Mouse (Mus musculus) urinary bladder, postnatal 14 days (tissue): ENCODE data around the gene Dab2ip.

Experiments used
- DNase-seq: peaks from one replicate; pipeline ENCODE4 v3.0.0; 2021; ENCODE audit warnings: low spot score

The Dab2ip gene

DNA sequence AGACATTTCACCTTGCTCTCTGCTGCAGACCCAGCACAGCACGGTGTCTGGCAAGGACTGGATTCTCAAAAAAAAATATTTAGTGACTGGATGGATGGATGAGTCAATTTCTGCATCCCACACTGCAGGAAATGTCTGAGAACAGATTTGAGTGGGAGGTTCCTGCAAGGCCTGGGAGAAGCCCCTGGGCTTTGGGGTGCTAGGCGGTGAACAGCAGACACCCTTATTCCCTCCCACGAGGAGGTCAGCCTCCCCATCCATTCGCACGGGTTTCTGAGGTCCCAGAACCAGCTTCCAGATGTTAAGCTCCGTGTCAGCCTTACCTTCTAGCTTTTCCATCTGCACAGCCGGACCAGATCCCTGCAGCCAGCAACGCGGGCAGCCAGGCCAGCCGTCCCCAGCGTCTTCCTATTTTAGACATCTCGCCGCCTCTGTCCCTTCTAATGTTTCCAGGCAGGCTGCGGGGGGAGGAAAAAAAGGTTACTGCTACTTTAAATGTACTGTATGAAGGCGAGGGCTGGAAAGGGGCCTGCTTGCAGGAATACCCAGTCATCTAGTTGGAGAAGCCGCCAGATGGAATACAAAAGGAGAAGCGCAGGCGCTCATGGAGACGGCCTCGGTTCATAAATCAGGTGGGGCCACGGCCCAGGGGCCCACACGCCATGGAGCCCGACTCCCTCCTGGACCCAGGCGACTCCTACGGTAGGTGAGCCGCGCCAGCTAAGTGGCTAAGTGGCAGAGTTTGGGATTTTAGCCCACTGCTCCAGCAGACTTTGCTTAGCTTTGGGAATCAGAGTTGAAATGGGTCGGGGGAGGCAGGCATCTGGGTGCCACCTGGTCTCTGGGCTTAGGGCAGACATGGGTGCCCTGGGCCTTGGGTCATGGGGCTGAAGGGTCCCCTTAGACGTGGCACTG, at the start of gene Dab2ip:
Gene Dab2ip (plus strand): TSS at position 356 of the 915 bp plus-strand sequence.
- DNase-seq = peak; percentile 14

DNA sequence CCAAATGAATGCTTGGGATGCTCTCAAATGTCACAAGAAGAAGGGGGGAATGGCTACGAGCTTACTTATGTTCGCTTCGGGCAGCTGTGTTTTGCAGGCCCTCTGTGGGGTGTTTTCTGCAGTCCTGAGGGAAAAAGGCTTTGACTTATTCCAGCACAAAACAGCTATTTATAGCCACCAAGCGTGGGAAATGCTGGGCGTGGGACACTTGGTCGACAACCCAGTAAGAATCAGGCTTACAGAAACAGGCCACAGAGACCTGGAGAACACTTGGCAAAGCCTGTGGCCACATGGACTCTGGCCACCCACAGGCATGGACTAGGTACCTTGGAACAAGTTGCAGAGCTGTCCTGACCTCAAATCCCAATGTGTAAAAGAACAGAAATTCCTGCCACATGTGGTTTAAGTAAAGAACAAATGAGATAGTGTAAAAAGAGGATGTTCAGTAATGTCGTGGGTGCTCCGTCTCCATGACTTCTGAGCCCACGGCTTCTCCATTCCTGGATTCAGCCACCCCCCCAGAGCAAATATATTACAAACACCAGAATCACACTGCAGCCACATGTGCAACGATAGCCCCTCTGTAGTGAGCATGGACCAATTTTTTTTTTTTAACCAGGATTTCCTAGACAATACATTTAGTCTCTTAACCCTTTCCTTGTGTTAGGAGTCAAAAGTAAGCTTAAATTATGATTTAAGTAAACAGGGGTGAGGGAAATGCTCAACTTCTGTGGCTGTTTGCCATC, 49.3 kb upstream of the Dab2ip start:
- DNase-seq = no peak

DNA sequence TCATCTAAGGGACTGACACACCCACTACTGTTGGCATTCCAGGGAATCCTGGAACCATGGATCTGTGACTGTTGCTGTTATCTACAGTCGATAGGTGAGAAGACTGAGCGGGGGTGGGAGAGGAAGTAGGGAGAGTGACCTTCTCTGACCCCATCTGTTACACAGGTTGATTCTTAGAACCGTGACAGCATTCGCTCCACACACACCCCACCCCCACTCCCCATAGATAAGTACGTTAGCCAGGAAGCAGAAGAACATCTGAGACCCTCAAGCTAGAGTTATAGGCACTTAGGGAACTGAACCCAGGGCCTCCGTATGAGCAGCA, 48.8 kb upstream of the Dab2ip start:
- no peak for DNase-seq

DNA sequence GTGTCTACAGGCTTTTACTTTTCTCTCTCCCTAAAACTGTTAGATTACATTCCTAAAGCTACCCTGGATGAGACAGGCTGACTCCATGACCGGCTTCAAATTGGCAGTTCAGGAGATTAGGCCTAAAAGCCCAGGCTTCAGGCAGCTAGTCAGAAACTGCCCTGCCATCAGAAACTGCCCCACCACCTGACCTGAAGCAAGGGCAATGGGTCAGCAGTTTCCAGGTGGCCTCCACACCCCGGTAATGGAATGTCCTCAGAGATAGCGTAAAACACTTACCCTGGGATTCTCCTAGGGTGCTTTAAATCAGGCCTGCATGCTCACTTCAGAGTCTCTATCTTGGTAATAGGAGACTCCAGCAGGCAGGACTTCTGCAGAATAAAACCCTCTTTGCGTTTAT, 48.2 kb upstream of the Dab2ip start:
- DNase-seq = no peak

DNA sequence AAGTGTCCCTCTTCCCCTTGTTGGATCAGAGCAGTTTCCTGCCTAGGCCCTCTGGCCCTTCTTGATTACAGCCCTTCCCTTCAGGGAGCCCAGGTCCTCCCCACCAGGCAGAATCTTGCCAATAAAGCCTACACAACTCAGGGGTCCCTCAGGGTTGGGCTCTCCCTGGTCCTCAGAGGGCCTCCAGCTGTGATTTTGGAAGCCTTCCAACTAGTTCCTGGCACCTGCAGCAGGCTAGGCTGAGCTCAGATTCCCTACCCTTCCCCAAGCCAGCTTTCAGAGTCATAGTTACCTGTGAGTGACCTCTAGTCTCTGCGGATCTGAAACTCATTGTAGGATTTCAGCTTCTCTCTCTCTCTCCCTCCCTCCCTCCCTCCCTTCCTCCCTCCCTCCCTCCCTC, 47.1 kb upstream of the Dab2ip start:
- no peak for DNase-seq

DNA sequence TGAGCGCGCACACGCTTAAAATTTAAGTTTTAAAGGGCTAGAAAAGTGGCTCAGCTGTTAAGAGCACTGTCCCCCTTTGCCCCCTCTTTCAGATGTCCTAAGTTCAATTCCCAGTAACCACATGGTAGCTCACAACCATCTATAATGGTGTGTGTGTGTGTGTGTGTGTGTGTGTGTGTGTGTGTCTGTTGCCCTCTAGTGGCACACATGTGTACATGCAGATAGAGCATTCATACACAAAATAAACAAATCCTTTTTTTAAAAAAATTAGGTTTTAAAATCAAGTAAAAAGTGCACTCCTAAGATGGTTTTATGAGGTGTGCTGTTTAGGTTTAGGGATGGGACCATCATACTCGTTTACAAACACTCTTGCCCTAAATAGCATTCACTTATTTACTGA, 45.8 kb upstream of the Dab2ip start:
- no peak for DNase-seq

DNA sequence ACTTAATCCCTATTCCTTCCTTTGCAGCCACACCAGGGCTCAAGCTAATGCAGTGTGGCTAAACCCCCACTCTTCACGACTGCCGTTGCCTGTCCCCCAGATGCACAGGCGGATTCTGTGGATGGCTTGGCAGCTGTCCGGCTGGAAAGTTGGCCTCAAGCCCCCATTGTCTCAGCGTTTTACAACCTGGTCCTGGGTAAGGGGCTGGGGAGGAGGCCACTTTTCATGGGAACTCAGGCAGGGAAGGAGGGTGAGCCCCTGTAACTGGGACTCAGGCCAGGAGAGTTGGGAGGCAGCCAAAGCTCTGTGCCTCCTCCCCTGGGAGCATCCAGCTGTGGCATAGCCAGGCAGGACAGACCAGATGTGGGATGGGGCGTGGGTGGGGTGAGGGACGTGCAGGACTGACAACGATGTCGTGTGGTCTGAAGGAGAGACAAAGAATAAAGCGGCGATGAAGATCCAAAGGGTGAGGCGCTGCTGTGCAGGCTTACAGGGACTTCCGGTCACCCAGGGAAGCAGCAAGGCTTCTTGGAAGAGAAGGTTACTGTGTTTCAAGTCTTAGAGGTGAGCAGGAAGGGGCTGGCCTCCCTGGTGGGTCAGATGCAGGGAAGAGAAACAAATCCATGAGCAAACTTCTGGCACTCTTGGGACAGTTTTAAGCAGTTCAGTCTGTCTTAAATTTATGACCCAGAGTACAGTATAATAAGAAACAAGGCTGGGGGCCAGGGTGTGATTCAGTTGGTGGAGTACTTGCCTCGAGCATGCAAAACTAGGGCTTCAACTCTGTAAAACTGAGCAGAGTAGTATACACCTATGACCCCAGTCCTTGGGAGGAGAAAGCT, 43.8 kb upstream of the Dab2ip start:
- DNase-seq = peak; percentile 61

DNA sequence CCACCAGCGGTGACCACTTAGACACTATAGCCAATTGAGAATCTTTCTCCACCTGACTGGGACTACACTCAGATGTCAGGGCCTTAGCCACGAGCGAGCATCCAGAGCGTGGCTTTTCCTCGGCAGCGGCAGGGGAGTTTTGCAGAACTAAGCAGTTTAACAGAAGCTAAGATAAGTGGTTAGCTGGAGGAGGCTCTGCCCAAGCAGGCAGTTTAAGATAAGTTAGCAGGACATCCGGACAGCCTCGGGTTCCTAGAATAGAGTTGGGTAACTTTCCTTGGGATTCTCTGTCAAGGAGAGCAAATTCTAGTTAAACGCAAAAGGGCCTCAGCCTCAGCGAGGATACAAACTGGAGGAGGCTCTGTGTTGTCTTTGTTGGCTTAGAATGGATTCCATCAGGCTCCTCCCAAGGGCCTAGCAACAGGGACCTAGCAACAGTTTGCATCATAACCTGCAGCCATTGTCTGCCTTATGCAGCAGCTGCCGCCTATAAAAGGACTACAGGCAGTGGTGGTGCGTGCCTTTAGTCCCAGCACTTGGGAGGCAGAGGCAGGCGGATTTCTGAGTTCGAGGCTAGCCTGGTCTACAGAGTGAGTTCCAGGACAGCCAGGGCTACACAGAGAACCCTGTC, 31.3 kb upstream of the Dab2ip start:
- DNase-seq = no peak

DNA sequence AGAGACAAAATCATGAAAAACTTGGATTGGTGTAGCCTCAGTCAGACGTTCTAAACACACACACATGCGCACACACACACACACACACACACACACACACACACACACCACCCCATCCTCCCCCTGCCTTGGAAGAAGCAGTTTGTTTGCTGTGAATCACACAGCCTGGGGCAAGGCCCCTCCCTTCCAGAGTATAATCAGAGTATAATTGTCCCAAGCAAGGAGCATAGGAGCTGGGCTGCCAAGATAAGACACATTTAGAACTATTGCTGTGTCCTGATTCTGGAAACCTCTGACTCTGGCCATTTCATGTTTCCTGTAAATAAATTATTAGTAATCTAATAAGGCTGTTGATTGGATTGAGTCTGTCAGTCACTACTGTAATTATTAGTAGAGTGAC, 29.0 kb upstream of the Dab2ip start:
- DNase-seq = no peak

DNA sequence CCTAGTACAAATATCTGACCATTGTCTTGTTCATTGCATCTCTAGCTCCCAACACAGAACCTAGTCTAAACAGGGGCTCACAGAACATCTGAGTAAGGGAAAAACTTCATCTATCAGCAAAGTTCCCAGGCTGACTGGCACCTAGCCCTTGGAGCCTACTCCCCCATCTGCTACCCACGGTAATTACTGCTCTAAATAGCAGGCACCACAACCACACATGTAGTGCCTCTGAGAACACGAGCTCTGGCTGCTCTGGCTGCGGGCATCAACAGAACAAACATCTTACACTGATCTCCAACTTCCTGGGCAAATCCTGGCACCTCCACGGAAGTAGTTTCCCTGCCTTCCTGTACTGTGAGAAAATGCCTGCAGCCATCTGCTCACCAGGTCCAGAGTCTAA, 28.2 kb upstream of the Dab2ip start:
- no peak for DNase-seq

DNA sequence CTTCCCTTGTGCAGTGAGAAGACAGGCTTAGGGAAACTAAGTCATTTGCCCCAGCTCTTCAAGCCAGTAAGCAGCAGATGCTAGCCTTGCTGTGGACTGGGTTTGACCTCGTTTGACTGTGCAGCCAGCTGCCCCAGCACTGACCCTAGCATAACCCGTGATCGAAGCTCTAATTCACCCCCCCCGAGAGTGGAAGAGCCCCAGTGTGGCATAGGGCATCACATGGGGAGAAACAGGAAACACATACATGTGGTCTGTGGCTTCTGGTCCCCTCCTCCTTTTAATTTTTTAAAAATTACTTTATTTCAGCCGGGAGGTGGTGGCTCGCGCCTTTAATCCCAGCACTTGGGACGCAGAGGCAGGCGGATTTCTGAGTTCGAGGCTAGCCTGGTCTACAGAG, 27.3 kb upstream of the Dab2ip start:
- DNase-seq = no peak

DNA sequence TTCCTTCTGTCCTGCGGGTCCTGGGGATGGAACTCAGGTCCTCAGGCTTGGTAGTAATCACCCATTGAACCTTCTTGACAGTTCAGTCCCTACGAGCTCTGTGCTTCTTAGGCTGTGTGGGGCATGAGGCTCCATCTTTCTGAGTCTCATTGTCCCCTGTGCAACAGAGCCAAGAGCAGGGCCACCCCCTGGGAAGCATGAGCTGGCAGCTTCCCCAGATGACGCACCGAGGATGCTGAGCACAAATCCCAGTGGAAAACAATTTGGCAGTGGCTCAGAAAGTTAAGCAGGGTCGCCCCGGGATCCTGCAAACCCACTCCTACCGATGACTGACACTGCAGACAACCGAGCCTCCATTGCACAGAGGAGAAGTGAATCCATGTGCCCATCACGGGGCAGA, 24.4 kb upstream of the Dab2ip start:
- DNase-seq = no peak

DNA sequence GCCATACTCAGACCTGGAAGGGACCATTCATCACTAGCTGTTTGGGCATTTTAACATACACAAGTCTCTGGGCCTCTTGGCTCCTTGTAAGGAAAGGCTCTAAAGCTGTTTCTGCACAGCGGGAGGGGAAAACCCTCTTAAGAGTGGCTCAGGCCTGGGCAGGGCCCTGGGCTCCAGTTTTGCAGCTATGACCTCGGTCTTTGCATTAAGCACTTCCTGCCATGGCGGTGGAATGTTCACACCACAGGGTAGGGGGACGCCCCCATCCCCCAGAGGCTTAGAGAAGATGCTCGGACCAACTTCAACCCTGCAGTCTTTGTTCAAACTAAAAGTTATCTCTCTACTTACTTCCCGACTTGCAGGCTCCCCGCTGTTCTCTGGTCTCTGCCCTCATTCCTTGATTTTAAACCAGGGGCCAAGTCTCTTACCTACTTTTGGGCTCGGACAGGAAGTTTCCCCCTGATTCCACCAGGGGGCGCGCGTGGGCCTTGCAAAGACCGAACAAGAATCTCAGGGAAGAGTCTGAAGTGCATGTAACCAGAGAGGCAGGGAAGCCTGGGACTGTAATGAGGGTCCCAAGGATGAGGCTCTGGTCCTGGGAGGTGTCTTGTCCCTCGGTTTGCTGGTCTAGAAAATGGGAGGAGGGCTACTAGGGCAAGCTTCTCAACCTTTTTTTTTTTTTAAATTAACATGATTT, 18.6 kb upstream of the Dab2ip start:
- DNase-seq = peak; percentile 82

DNA sequence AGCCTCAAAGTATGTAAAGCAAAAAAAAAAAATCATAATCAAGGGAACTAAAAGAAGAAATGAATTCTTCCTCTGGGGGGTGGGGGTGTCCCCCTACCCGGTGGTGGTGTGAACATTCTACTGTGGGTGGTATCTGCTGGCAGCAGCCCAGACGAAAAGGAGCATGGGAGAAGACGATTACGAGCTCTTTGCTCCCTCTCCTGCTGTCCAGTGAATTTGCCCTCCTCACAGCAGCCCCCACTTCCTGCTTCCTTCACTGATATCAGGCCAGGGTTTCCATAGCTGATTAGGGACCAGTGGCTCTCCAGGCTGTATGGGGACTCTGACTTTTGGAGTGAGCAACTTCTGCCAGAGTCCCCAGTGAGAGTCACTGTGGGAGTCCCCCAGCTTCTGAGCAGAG, 17.3 kb upstream of the Dab2ip start:
- no peak for DNase-seq

DNA sequence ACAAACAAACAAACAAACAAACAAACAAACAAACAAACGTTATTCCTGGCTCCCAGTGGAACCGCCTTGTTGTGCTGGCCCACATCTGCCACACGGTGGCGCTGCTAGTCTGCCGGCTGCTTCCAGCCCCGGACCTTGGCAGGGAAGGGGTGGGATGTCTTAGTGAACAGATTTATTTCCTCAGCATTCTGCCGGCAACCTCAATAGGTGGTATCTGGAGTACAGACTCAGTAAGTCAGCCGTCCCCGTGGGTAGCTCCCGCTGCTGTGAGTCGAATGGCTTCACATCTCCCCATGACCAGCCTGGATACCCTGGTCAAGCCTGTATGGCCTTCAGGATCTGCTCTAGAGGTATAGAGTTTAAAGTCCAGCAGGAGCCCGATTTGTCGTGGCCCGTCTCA, 13.3 kb upstream of the Dab2ip start:
- peak; percentile 67 for DNase-seq

DNA sequence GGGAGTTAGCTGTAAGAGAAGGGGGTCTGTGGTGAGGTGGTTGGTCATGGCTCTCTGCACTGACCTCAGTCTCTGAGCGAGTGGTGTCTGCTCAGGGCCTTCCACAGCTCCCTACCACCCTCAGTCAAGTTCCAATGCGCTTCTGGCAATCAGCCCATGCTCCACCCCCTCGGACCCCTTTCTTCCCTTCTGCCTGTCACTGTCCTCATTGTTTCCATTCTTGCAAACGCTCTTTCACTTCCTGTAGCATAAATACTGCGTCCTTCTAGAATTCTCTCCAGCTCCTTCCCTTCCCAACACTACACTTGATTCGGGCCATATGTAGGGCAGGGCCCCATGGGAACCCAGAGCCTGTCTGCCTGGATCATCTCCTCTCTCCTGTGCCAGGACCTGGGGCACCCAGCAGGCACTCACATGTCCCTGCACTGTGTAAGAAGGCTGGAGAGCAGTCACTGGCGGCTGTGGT, 12.9 kb upstream of the Dab2ip start:
- no peak for DNase-seq

DNA sequence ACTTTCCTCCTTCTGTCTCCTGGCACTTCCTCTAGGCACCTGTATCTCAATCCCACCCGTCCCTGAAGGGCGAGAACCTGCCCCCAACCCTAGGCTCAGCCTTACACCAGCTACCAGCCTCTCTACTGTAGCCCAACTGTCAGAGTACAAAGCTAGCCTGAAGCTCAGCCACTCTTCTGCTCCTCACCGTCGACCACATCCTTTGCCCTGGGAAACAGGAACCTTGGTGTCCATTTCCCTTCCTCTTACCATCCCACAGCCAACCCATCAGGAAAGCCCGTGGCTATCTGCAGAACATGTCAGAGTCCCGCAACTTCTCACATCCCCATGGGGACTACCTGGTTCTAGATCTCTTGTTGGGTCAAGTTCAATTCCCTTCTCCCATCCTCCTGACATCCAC, 11.6 kb upstream of the Dab2ip start:
- DNase-seq = no peak

DNA sequence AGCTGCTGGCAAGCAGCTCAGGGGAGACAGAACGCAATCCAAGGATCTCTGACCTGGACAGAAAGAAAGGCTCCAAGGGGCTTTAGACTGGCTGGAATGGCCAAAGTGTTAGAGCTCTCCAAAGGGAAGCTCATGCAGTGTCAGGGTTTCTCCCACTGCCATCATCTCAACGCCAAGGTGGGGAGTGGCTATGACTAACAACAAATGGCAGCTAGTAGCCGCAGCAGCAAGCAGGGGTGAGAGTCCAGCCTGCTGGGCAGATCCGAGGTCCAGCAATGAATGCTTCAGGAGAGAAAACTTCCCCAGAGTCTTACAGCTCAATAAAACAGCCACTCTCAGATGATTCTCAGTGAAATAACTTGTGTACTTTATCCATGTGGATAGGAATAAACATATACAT, 8.9 kb upstream of the Dab2ip start:
- DNase-seq = no peak

DNA sequence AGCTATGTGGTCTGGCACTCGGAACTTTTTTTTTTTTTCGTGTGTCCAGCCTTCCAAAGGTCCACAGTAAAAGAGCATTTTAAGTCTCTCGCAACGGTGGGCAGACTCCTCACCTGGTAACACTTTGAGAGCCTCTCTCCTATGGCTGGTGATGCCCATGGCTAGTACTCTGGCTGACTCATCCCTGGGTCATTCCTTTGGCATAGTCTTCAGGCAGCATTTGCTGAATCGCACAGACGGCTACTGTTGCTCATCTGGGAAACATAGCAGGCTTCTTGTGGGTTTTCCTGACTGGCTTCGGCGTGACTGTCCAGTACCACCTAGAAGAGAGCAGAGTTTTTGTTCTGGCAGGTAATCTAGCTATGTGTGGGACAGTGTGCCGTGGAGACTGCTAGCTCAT, 8.0 kb upstream of the Dab2ip start:
- no peak for DNase-seq

DNA sequence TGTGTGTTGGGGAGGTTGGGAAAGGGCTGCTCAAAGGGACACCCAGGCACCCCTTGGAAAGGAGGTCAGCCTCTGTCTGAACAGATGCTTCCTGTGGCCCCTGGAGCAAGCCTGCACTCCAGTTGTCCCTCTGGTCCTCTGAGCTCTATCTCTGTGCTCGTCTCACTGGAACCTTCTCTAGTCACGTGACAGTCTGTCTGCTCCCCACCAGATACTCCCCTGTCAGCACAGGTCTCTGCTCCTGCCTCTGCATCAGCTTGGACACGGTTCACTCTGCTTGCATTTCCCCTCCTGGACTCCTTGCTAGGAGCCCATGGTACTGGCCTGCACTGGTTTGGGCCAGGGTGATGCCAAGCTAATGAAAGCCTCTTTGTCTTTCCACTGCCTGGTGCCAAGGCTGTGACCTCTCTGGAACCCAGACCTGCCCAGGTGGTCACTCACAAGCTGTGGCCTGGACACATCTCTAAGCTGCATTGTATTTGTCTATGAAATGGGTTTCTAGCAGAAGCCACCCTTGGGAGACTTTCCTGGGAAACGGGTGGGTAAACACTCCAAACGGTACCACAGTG, 1.1 kb upstream of the Dab2ip start:
- no peak for DNase-seq
